Mouse (Mus musculus) liver, postnatal 0 days (tissue): Measurements from ENCODE around the gene Fbxo3. TPM values are rescaled to one million over a fixed set of nuclear protein-coding genes. Genes with fewer than 3 reads are reported as not detected.
A peak's percentile ranks its signal among the peaks of the same experiment; 100 is the strongest.

ENCODE experiments used
- ATAC-seq: fragments of 200-750 bp; cut with Nextera tagmentation; 2 replicates; pipeline ENCODE4 v1.8.0; 2017; ENCODE audit warnings: mild to moderate bottlenecking, moderate library complexity
- DNase-seq: peaks from one replicate; pipeline ENCODE4 v3.0.0-alpha.2; 2016
- H3K27ac ChIP-seq: fragments of 300-500 bp; sonication (generic); 2 replicates; pipeline ENCODE4 v1.5.1; 2014; ENCODE audit warnings: antibody characterized with exemption, moderate library complexity, mild to moderate bottlenecking, low read depth
- H3K27me3 ChIP-seq: fragments of 300-500 bp; sonication (generic); 2 replicates; pipeline ENCODE4 v1.6.1; 2014; ENCODE audit warnings: low read length, control low read depth, mixed read lengths; ENCODE audit not compliant: insufficient read depth
- H3K36me3 ChIP-seq: fragments of 300-500 bp; sonication (generic); replicated peaks from 2 replicates; pipeline ENCODE4 v1.6.1; 2014; ENCODE audit warnings: mild to moderate bottlenecking, control low read depth, low read length, moderate library complexity, mixed read lengths; ENCODE audit not compliant: insufficient read depth
- H3K4me1 ChIP-seq: fragments of 300-500 bp; sonication (generic); 2 replicates; pipeline ENCODE4 v1.6.1; 2014; ENCODE audit warnings: antibody characterized with exemption, mild to moderate bottlenecking, control low read depth; ENCODE audit not compliant: insufficient read depth
- H3K4me2 ChIP-seq: fragments of 300-500 bp; sonication (generic); 2 replicates; pipeline ENCODE4 v1.6.1; 2014; ENCODE audit warnings: low read depth, mild to moderate bottlenecking, low read length, moderate library complexity, mixed read lengths
- H3K4me3 ChIP-seq: fragments of 300-500 bp; sonication (generic); 2 replicates; pipeline ENCODE4 v1.5.1; 2014; ENCODE audit warnings: low read depth, low read length
- H3K9ac ChIP-seq: fragments of 300-500 bp; sonication (generic); replicated peaks from 2 replicates; pipeline ENCODE4 v1.6.1; 2014; ENCODE audit warnings: mild to moderate bottlenecking, moderate library complexity
- H3K9me3 ChIP-seq: fragments of 300-500 bp; sonication (generic); 2 replicates; pipeline ENCODE4 v1.6.1; 2016; ENCODE audit warnings: mild to moderate bottlenecking, control low read depth, low read length, mixed read lengths
- CTCF ChIP-seq: sonication (generic); IDR thresholded peaks from 2 replicates; pipeline ENCODE4 v1.5.1; 2016; ENCODE audit warnings: antibody characterized with exemption, low read depth
- EP300 ChIP-seq: IDR thresholded peaks from 2 replicates; pipeline ENCODE4 v1.6.1; 2016; ENCODE audit warnings: antibody characterized with exemption, low read depth, mild to moderate bottlenecking
- WGBS: fragments of 180-500 bp; shearing (Covaris S2); extraction: QIAGEN DNeasy Blood & Tissue Kit; methylation state at CpG from one replicate; pipeline ENCODE4 v1.1.7; 2014; ENCODE audit not compliant: insufficient replicate concordance; 5-methylcytosine and 5-hydroxymethylcytosine counted together
- polyA plus RNA-seq: library from polyadenylated mRNA; unstranded; fragments of >200 nt; fragmentation: Nextera tagmentation; extraction: Ambion mirVana; gene quantifications from 2 replicates; pipeline ENCODE4 v1.2.1, GENCODE M21; 2015

The Fbxo3 gene
- polyA plus RNA-seq, 1 experiment from 2014 or later: 41.9 TPM

GRCm38 (mm10) chr2:104023096-104023495 is 4.4 kb upstream of the Fbxo3 start:
- peaks cover 3% of the 10 kb centered on the region; the same call in 1 of the 2 replicates for H3K4me1 ChIP-seq
- no peak overlapping the region for H3K27ac ChIP-seq
- no peak overlapping the region for H3K4me3 ChIP-seq
- no peaks in the 10 kb centered on the region for H3K9me3 ChIP-seq
- no peak overlapping the region for H3K4me2 ChIP-seq
- no peak for ATAC-seq
- no peaks in the 10 kb centered on the region for H3K27me3 ChIP-seq
- 55% methylated on average over 7 of the region's 7 CpGs for WGBS
- TF ChIP-seq CTCF (no peak), EP300 (no peak)
- no peak for DNase-seq
- H3K9ac ChIP-seq: no peak overlapping the region
- no peaks in the 10 kb centered on the region for H3K36me3 ChIP-seq

GRCm38 (mm10) chr2:104024656-104025055 is 2.9 kb upstream of the Fbxo3 start:
- Histone ChIP-seq H3K9me3 (no peaks in the 10 kb centered on the region), H3K36me3 (no peaks in the 10 kb centered on the region), H3K27ac (no peak overlapping the region), H3K4me3 (no peak overlapping the region), H3K27me3 (no peaks in the 10 kb centered on the region), H3K9ac (no peak overlapping the region), H3K4me2 (no peak overlapping the region), H3K4me1 (peaks cover 12% of the 10 kb centered on the region)
- no peak for ATAC-seq
- WGBS: 88% methylated on average over 4 of the region's 4 CpGs
- TF ChIP-seq CTCF (no peak), EP300 (no peak)
- no peak for DNase-seq

GRCm38 (mm10) chr2:104028139-104028723 is 710 bp downstream of the Fbxo3 start, which contains the start of gene 4931422A03Rik:
4931422A03Rik (minus strand) TSS chr2:104028361.
- peak within 1 kb of the TSS; percentile 97 for H3K4me3 ChIP-seq
- no peaks in the 10 kb centered on the region for H3K9me3 ChIP-seq
- peaks cover 19% of the 10 kb centered on the region for H3K4me1 ChIP-seq
- H3K36me3 ChIP-seq: peaks cover 17% of the 10 kb centered on the region; the same call in 1 of the 2 replicates
- H3K27me3 ChIP-seq: no peaks in the 10 kb centered on the region
- peak; percentile 44 for ATAC-seq
- under 1% methylated on average over 32 of the region's 32 CpGs for WGBS
- peak within 1 kb of the TSS; percentile 98 for H3K9ac ChIP-seq
- DNase-seq: peak; percentile 62
- no peak for TF ChIP-seq CTCF
- TF ChIP-seq EP300: no peak
- peak within 1 kb of the TSS; percentile 91 for H3K27ac ChIP-seq
- peak within 1 kb of the TSS; percentile 84 for H3K4me2 ChIP-seq

GRCm38 (mm10) chr2:104029074-104029473 is 1.6 kb downstream of the Fbxo3 start:
- 14% methylated on average over 2 of the region's 2 CpGs for WGBS
- ATAC-seq (peak; percentile 46), DNase-seq (no peak)
- Histone ChIP-seq H3K27me3 (no peaks in the 10 kb centered on the region), H3K36me3 (peaks cover 22% of the 10 kb centered on the region), H3K4me3 (peak overlapping the region; percentile 97), H3K9ac (peak overlapping the region; percentile 98), H3K4me2 (peak overlapping the region; percentile 84), H3K9me3 (no peaks in the 10 kb centered on the region), H3K27ac (peak overlapping the region; percentile 91), H3K4me1 (peaks cover 19% of the 10 kb centered on the region)
- no peak for TF ChIP-seq CTCF
- TF ChIP-seq EP300: peak; percentile 87

GRCm38 (mm10) chr2:104030381-104030780 is 2.9 kb downstream of the Fbxo3 start:
- no peak for DNase-seq
- no peaks in the 10 kb centered on the region for H3K9me3 ChIP-seq
- no peaks in the 10 kb centered on the region for H3K27me3 ChIP-seq
- peak overlapping the region; percentile 84; the same call in 1 of the 2 replicates for H3K4me2 ChIP-seq
- H3K9ac ChIP-seq: peak overlapping the region; percentile 17; the same call in 1 of the 2 replicates
- H3K4me3 ChIP-seq: no peak overlapping the region
- ATAC-seq: no peak
- H3K4me1 ChIP-seq: peaks cover 19% of the 10 kb centered on the region
- no peak for TF ChIP-seq CTCF
- no peak for TF ChIP-seq EP300
- 76% methylated on average over 3 of the region's 3 CpGs for WGBS
- no peak overlapping the region for H3K27ac ChIP-seq
- H3K36me3 ChIP-seq: peaks cover 35% of the 10 kb centered on the region

GRCm38 (mm10) chr2:104032056-104032455 is 4.5 kb downstream of the Fbxo3 start:
- 91% methylated on average over 3 of the region's 3 CpGs for WGBS
- no peak for ATAC-seq

More at GRCm38 (mm10) chr2:104032056-104032455, 4.5 kb downstream of the Fbxo3 start:
- Histone ChIP-seq H3K36me3 (peaks cover 49% of the 10 kb centered on the region), H3K27ac (no peak overlapping the region), H3K9ac (no peak overlapping the region), H3K4me2 (no peak overlapping the region), H3K9me3 (no peaks in the 10 kb centered on the region), H3K4me1 (peaks cover 19% of the 10 kb centered on the region), H3K27me3 (no peaks in the 10 kb centered on the region), H3K4me3 (no peak overlapping the region)
- TF ChIP-seq CTCF (no peak), EP300 (no peak)
- no peak for DNase-seq
